Mouse (Mus musculus): ENCODE measurements around the gene Gm10097. TPM values are rescaled to one million over a fixed set of nuclear protein-coding genes. Genes with fewer than 3 reads are reported as not detected.

Gene Gm10097
- polyA plus RNA-seq (2014; fragmentation: Illumina TruSeq; extraction: RNeasy Lipid Tissue Mini Kit (QIAGEN cat#74804); ENCODE audit: low read depth, low replicate concordance) = not detected

GRCm38 (mm10) chr10:5068676-5069265 lies at the start of gene Gm10097:
Gene Gm10097 (plus strand): TSS chr10:5069192.

